Mouse (Mus musculus): ENCODE data around the gene Gpatch4.

DNA sequence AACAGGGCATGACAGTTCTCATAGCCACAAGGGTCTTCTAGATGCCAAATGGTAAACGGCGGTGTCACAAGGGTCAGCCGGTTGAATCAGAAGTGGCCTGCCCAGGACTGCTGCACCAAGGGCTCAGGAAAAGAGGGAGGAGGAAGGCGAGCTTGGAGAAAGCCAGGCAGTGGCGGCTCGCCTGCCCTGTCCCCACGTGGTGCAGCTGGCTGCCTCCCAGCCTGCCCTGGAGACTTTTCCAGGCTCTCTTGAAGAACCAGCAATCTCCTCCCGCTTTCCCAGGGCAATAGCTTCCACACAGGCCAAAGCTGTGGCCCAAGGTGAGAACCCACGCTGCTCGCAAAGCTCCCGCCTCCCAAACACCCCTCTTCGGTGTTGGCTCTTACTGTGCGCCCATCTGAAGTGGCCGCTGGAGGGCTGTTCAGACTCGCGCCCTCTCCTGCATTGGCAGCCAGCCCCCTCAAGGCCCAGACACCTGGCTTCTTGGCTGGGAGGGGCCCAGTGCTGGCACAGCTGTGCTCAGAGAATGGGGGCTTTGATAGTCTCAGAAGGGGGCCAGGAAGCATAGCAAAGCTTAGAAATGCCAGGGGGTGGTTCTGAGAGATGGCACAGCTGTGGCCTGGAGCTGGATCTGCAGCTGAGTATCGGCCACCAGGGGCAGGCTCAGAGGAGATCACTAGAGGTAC, 40.5 kb upstream of the Gpatch4 start:
- TF ChIP-seq CTCF (conservative IDR thresholded peaks at IDR 0.05 in 1 of 2, IDR thresholded peaks at IDR 0.05 in 1 of 2; ENCODE audit: low read depth in 2 of 2, low read length in 2 of 2): no peak
- TF ChIP-seq POLR2AphosphoS2 (IDR thresholded peaks at IDR 0.05; ENCODE audit: low read depth, low read length): no peak
- no peak for TF ChIP-seq NELFE (IDR thresholded peaks at IDR 0.05; ENCODE audit: low read depth, low read length)
- no peak for TF ChIP-seq JUN (IDR thresholded peaks at IDR 0.05; ENCODE audit: insufficient read depth, low read depth, low read length)
- TF ChIP-seq MEF2A (IDR thresholded peaks at IDR 0.05; ENCODE audit: borderline replicate concordance, low read depth, low read length): no peak
- TF ChIP-seq ZNF384 (IDR thresholded peaks at IDR 0.05; ENCODE audit: low read depth, low read length): no peak
- TF ChIP-seq BHLHE40 (IDR thresholded peaks at IDR 0.05; ENCODE audit: low read depth, low read length): no peak
- no peak for TF ChIP-seq KAT2A (IDR thresholded peaks at IDR 0.05; ENCODE audit: insufficient replicate concordance, low read length)
- TF ChIP-seq ZC3H11A (IDR thresholded peaks at IDR 0.05; ENCODE audit: low read depth, low read length): no peak
- TF ChIP-seq MAFK (IDR thresholded peaks at IDR 0.05; ENCODE audit: insufficient replicate concordance, low read length): no peak
